21 mouse cellular contexts compared by ENCODE assay signal in the genomic region with DNA sequence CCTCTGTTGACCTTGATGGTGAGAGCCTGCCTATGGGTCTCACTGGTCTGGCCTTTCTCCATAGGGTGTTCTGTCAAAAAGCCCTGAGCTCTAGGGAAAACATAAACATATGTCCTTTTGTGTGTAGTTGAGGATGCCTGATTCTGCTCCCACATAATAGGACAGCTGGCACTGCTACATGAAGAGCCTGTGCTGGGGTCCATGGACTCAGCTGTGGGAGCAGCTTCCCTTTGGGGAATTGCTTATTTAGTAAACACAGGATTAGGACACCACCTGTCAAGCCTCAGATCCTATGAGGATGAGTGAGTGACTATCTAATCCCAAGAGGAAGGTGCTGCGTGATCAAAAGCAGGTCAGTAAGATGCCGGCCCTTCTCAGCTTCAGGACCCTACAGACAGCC. TPM values are rescaled to one million over a fixed set of nuclear protein-coding genes. Genes with fewer than 3 reads are reported as not detected.
DNase-seq lines count a peak whose midpoint lies in the region; ATAC-seq and TF ChIP-seq lines count a peak whose summit lies in the region.
"Had no signal": no experiment of that assay in that cellular context is flagged by ENCODE, and none has a peak within 500 bp of the region (broad histone marks: within the 10 kb centered on the region; RNA-seq: fewer than 3 reads in every experiment).

No protein-coding gene starts in this region.

- H3K27ac ChIP-seq in hindbrain, embryonic 11.5 days (ENCODE audit: low read depth, low read length) = no peak overlapping the region
- no peak overlapping the region for H3K27ac ChIP-seq in hindbrain, embryonic 16.5 days (ENCODE audit: low read depth, low read length)
- no peak overlapping the region for H3K27ac ChIP-seq in neural tube, embryonic 12.5 days
- no peak overlapping the region for H3K27ac ChIP-seq in neural tube, embryonic 15.5 days (replicated peaks)
- H3K27ac ChIP-seq: forebrain, embryonic 10.5 days; intestine, embryonic 15.5 days; left cerebral cortex, adult 2 months; liver, embryonic 15.5 days; lung, embryonic 15.5 days had no signal

- H3K4me2 ChIP-seq in hindbrain, embryonic 11.5 days (replicated peaks; ENCODE audit: low read depth, low read length) = no peak overlapping the region
- no peak overlapping the region for H3K4me2 ChIP-seq in hindbrain, embryonic 16.5 days (ENCODE audit: low read length)
- H3K4me2 ChIP-seq in neural tube, embryonic 12.5 days (replicated peaks) = no peak overlapping the region
- no peak overlapping the region for H3K4me2 ChIP-seq in neural tube, embryonic 15.5 days
- H3K4me2 ChIP-seq in myocyte (ENCODE audit: low read depth) = no peak overlapping the region
- H3K4me2 ChIP-seq: intestine, embryonic 15.5 days; liver, embryonic 15.5 days; lung, embryonic 15.5 days had no signal

- no peak for TF ChIP-seq POLR2A in myocyte (IDR thresholded peaks at IDR 0.05; ENCODE audit: insufficient read length, low read depth)

- peak; percentile 10 for DNase-seq in hindbrain, embryonic 11.5 days (ENCODE audit: low spot score)
- DNase-seq in testis, postnatal 14 days (ENCODE audit: low spot score) = no peak
- no peak for DNase-seq in thymus, postnatal 10 days (ENCODE audit: low spot score in 2 of 2)
- DNase-seq: adrenal gland, postnatal 10 days; cerebellum, adult 8-10 months; kidney, adult 8-10 months; kidney, postnatal 10 days; lung, postnatal 36 days; right cerebral cortex, adult 18-20 months; right cerebral cortex, postnatal 4 days; thymus, postnatal 4 days had no signal

- H3K79me2 ChIP-seq in myocyte (ENCODE audit: control insufficient read depth, insufficient read depth) = peaks cover 14% of the 10 kb centered on the region

- no peaks in the 10 kb centered on the region for H3K9me3 ChIP-seq in hindbrain, embryonic 11.5 days (ENCODE audit: control insufficient read depth, low read length)
- no peaks in the 10 kb centered on the region for H3K9me3 ChIP-seq in hindbrain, embryonic 16.5 days (ENCODE audit: control insufficient read depth, low read length)
- H3K9me3 ChIP-seq in neural tube, embryonic 12.5 days = no peaks in the 10 kb centered on the region
- no peaks in the 10 kb centered on the region for H3K9me3 ChIP-seq in neural tube, embryonic 15.5 days (replicated peaks)
- H3K9me3 ChIP-seq: forebrain, embryonic 10.5 days; intestine, embryonic 15.5 days; liver, embryonic 15.5 days; lung, embryonic 15.5 days; megakaryocyte, embryonic 14.5 days had no signal

- H3K36me3 ChIP-seq in hindbrain, embryonic 11.5 days (ENCODE audit: control insufficient read depth, insufficient read depth, low read length) = 0 out of 2 replicates have a peak, but pooled peaks cover under 1% of the 10 kb centered on the region
- peaks cover 4% of the 10 kb centered on the region; the same call in 1 of the 2 replicates for H3K36me3 ChIP-seq in hindbrain, embryonic 16.5 days (ENCODE audit: control insufficient read depth, insufficient read depth, low read length)
- H3K36me3 ChIP-seq in neural tube, embryonic 12.5 days = peaks cover 25% of the 10 kb centered on the region; the same call in 1 of the 2 replicates
- peaks cover 13% of the 10 kb centered on the region; the same call in 1 of the 2 replicates for H3K36me3 ChIP-seq in neural tube, embryonic 15.5 days
- H3K36me3 ChIP-seq in myocyte (ENCODE audit: control insufficient read depth, insufficient read depth) = peaks cover 20% of the 10 kb centered on the region
- H3K36me3 ChIP-seq: intestine, embryonic 15.5 days had no signal

- no peak overlapping the region for H3K9ac ChIP-seq in hindbrain, embryonic 11.5 days (ENCODE audit: low read depth, low read length)
- H3K9ac ChIP-seq in hindbrain, embryonic 16.5 days (ENCODE audit: low read depth, low read length) = no peak overlapping the region
- no peak overlapping the region for H3K9ac ChIP-seq in neural tube, embryonic 12.5 days
- H3K9ac ChIP-seq in neural tube, embryonic 15.5 days (replicated peaks) = no peak overlapping the region
- H3K9ac ChIP-seq: intestine, embryonic 15.5 days; liver, embryonic 15.5 days; lung, embryonic 15.5 days had no signal

- H3K4me1 ChIP-seq in hindbrain, embryonic 11.5 days (replicated peaks; ENCODE audit: control insufficient read depth, insufficient read depth, low read length) = no peaks in the 10 kb centered on the region
- H3K4me1 ChIP-seq in hindbrain, embryonic 16.5 days (ENCODE audit: control insufficient read depth, insufficient read depth, low read depth, low read length) = no peaks in the 10 kb centered on the region
- H3K4me1 ChIP-seq in neural tube, embryonic 12.5 days = no peaks in the 10 kb centered on the region
- no peaks in the 10 kb centered on the region; the same call in 1 of the 2 replicates for H3K4me1 ChIP-seq in neural tube, embryonic 15.5 days
- H3K4me1 ChIP-seq: forebrain, embryonic 10.5 days; intestine, embryonic 15.5 days; liver, embryonic 15.5 days; lung, embryonic 15.5 days had no signal

- no peak overlapping the region for H3ac ChIP-seq in myocyte (ENCODE audit: control insufficient read depth, insufficient read length)

- ATAC-seq in hindbrain, embryonic 11.5 days (ENCODE audit: low FRiP score) = no peak
- ATAC-seq in hindbrain, embryonic 16.5 days = no peak
- 0 out of 2 replicates have a peak, but pooled peaks have one; percentile 33 for ATAC-seq in neural tube, embryonic 12.5 days (ENCODE audit: low FRiP score, low read depth)
- ATAC-seq in neural tube, embryonic 15.5 days (ENCODE audit: low FRiP score) = no peak
- ATAC-seq: intestine, embryonic 15.5 days had no signal

- 72% methylated on average over 2 of the region's 2 CpGs for WGBS in hindbrain, embryonic 11.5 days
- 49% methylated on average over 2 of the region's 2 CpGs for WGBS in hindbrain, embryonic 16.5 days
- WGBS in neural tube, embryonic 12.5 days = 84% methylated on average over 2 of the region's 2 CpGs
- 63% methylated on average over 2 of the region's 2 CpGs for WGBS in neural tube, embryonic 15.5 days

- H3K4me3 ChIP-seq in hindbrain, embryonic 11.5 days (ENCODE audit: low read depth, low read length) = no peak overlapping the region
- H3K4me3 ChIP-seq in hindbrain, embryonic 16.5 days (ENCODE audit: low read length) = no peak overlapping the region
- H3K4me3 ChIP-seq in neural tube, embryonic 12.5 days = no peak overlapping the region
- H3K4me3 ChIP-seq in neural tube, embryonic 15.5 days (replicated peaks) = no peak overlapping the region
- H3K4me3 ChIP-seq in myocyte = no peak overlapping the region
- H3K4me3 ChIP-seq: forebrain, embryonic 10.5 days; intestine, embryonic 15.5 days; left cerebral cortex, adult 2 months; liver, embryonic 15.5 days; lung, embryonic 15.5 days; megakaryocyte, embryonic 14.5 days had no signal

- no peaks in the 10 kb centered on the region for H3K27me3 ChIP-seq in hindbrain, embryonic 11.5 days (ENCODE audit: control insufficient read depth, insufficient read depth, low read length)
- no peaks in the 10 kb centered on the region for H3K27me3 ChIP-seq in hindbrain, embryonic 16.5 days (replicated peaks; ENCODE audit: control insufficient read depth, insufficient read depth, low read length)
- no peaks in the 10 kb centered on the region for H3K27me3 ChIP-seq in neural tube, embryonic 12.5 days (replicated peaks)
- H3K27me3 ChIP-seq in neural tube, embryonic 15.5 days (replicated peaks) = no peaks in the 10 kb centered on the region
- H3K27me3 ChIP-seq in myocyte (ENCODE audit: control insufficient read depth, insufficient read depth, insufficient read length) = no peaks in the 10 kb centered on the region
- H3K27me3 ChIP-seq: intestine, embryonic 15.5 days; liver, embryonic 15.5 days; lung, embryonic 15.5 days; megakaryocyte, embryonic 14.5 days had no signal

TF ChIP-seq in myocyte, 11 proteins besides CTCF, POLR2A, EP300 and RAD21 (continues in another document):
- no peak for TF ChIP-seq TCF12 (IDR thresholded peaks at IDR 0.05; ENCODE audit: insufficient read depth, poor library complexity, severe bottlenecking)
- no peak for TF ChIP-seq SRF (IDR thresholded peaks at IDR 0.05; ENCODE audit: control insufficient read depth, insufficient read length, low read depth)

RNA-seq across cellular contexts. Expression of a gene that starts 6.6 kb away (rescaled TPM):
- polyA plus RNA-seq in hindbrain, embryonic 11.5 days (2014; fragmentation: Nextera tagmentation; extraction: Ambion mirVana) = 0.73 and 0.91 TPM in 2 replicates
- 17.4 and 22.2 TPM in 2 replicates for polyA plus RNA-seq in hindbrain, embryonic 16.5 days (2015; fragmentation: Nextera tagmentation; extraction: Ambion mirVana)
- polyA plus RNA-seq in neural tube, embryonic 12.5 days (2016; fragmentation: Nextera tagmentation; extraction: Ambion mirVana) = 6.2 and 6.5 TPM in 2 replicates
- polyA plus RNA-seq in neural tube, embryonic 15.5 days (2015; fragmentation: Nextera tagmentation; extraction: Ambion mirVana) = 23.7 and 28.3 TPM in 2 replicates
- 1.2 TPM for polyA plus RNA-seq in myocyte (2012; fragmentation: generic; extraction: Trizol)

RNA-seq across cellular contexts. Expression of a gene that starts 23.4 kb away (rescaled TPM):
- polyA plus RNA-seq in hindbrain, embryonic 11.5 days (2014; fragmentation: Nextera tagmentation; extraction: Ambion mirVana) = 165 and 168 TPM in 2 replicates
- 166 and 178 TPM in 2 replicates for polyA plus RNA-seq in hindbrain, embryonic 16.5 days (2015; fragmentation: Nextera tagmentation; extraction: Ambion mirVana)
- 151 and 160 TPM in 2 replicates for polyA plus RNA-seq in neural tube, embryonic 12.5 days (2016; fragmentation: Nextera tagmentation; extraction: Ambion mirVana)
- polyA plus RNA-seq in neural tube, embryonic 15.5 days (2015; fragmentation: Nextera tagmentation; extraction: Ambion mirVana) = 165 and 171 TPM in 2 replicates
- 105 TPM for polyA plus RNA-seq in myocyte (2012; fragmentation: generic; extraction: Trizol)

RNA-seq across cellular contexts. Expression of a gene that starts 32.9 kb away (rescaled TPM):
- 70.9 and 79.9 TPM in 2 replicates for polyA plus RNA-seq in hindbrain, embryonic 11.5 days (2014; fragmentation: Nextera tagmentation; extraction: Ambion mirVana)
- polyA plus RNA-seq in hindbrain, embryonic 16.5 days (2015; fragmentation: Nextera tagmentation; extraction: Ambion mirVana) = 93.9 and 100 TPM in 2 replicates
- 85.2 and 90.7 TPM in 2 replicates for polyA plus RNA-seq in neural tube, embryonic 12.5 days (2016; fragmentation: Nextera tagmentation; extraction: Ambion mirVana)
- 90.0 and 96.6 TPM in 2 replicates for polyA plus RNA-seq in neural tube, embryonic 15.5 days (2015; fragmentation: Nextera tagmentation; extraction: Ambion mirVana)
- polyA plus RNA-seq in myocyte (2012; fragmentation: generic; extraction: Trizol) = 60.9 TPM

RNA-seq across cellular contexts. Expression of a gene that starts 33.9 kb away (rescaled TPM):
- 1.6 and 1.8 TPM in 2 replicates for polyA plus RNA-seq in hindbrain, embryonic 11.5 days (2014; fragmentation: Nextera tagmentation; extraction: Ambion mirVana)
- 14.2 and 15.5 TPM in 2 replicates for polyA plus RNA-seq in hindbrain, embryonic 16.5 days (2015; fragmentation: Nextera tagmentation; extraction: Ambion mirVana)
- polyA plus RNA-seq in neural tube, embryonic 12.5 days (2016; fragmentation: Nextera tagmentation; extraction: Ambion mirVana) = 10.6 and 11.6 TPM in 2 replicates
- 18.9 and 25.0 TPM in 2 replicates for polyA plus RNA-seq in neural tube, embryonic 15.5 days (2015; fragmentation: Nextera tagmentation; extraction: Ambion mirVana)
- polyA plus RNA-seq in myocyte (2012; fragmentation: generic; extraction: Trizol) = 8.3 TPM

RNA-seq across cellular contexts. Expression of a gene that starts 46.5 kb away (rescaled TPM):
- 8.6 and 9.5 TPM in 2 replicates for polyA plus RNA-seq in hindbrain, embryonic 11.5 days (2014; fragmentation: Nextera tagmentation; extraction: Ambion mirVana)
- polyA plus RNA-seq in hindbrain, embryonic 16.5 days (2015; fragmentation: Nextera tagmentation; extraction: Ambion mirVana) = 38.0 and 39.0 TPM in 2 replicates
- 16.6 and 17.9 TPM in 2 replicates for polyA plus RNA-seq in neural tube, embryonic 12.5 days (2016; fragmentation: Nextera tagmentation; extraction: Ambion mirVana)
- polyA plus RNA-seq in neural tube, embryonic 15.5 days (2015; fragmentation: Nextera tagmentation; extraction: Ambion mirVana) = 30.0 and 31.9 TPM in 2 replicates
- 3.2 TPM for polyA plus RNA-seq in myocyte (2012; fragmentation: generic; extraction: Trizol)
